Mouse (Mus musculus) cerebellum, postnatal 25 days (tissue): Measurements from ENCODE around the gene Pdcd7.

Experiments used
- DNase-seq, 2 experiments: peaks; one replicate each; pipeline ENCODE4 v3.0.0; 2021; ENCODE audit warnings: mixed read lengths in 2 of 2

Pdcd7 gene

GRCm38 (mm10) chr9:65356971-65357370 lies 11.1 kb downstream of the Pdcd7 start:
- no peak for DNase-seq

DNA sequence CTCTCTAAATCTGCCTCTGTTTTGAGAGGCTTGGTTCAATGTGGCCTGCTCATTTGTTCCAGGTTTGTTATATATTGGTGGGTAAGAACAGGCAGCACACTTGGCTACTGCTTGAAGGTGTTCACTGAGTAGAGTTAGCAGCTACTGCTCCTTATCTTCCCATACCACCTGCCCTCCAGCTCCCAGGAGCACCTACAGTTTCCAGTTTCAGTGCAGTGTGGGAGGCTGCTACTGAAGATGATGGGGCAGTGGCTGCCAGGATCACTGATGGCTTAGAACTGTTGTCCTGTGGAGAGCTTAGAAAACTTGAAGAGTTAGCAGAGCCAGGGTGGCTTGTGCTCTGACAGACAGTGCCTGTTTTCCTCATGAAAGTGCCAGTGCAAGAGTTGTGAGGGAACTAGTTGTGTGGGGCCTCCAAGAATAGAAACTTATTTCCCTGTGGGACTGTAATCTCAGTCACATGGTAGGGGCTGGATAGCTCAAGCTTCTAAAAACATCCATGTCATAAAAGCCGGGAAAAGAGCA lies 13.1 kb downstream of the Pdcd7 start:
- no peak for DNase-seq

DNA sequence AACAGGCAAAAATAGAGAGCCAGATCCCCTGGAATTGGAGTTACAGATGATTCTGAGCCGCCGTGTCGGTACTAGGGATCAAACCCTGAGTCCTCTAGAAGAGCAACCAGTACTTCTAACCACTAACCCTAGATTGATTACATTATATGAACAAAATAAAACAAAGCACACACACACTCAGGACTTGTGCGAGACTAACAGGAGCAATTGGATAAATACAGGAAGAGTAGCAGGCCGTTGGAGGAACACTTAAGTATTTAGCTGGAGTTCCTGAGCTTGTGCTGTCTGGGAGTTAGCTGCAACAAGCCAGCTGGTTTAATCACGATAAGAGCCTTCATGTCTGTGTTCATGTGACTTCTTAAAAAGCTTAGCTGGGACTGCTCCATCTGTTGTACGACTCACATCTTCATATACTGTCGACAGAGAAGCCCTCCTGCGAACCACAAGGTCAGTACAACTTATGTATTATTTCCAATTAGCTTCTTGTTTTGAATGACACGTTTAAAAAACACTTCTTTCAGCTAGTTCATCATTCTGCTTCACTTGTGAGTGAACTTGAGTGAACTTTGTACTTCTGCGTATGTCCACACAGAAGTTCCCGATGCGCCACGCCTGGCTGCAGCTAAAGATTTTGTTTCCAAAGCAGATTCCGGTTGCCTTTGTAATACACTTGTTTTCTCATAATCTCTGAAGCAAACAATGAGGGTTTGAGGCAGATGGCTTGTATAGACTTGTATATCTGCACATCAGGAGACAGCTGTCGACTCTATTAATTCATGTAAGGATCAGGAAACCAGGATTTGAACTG lies 14.9 kb downstream of the Pdcd7 start, which contains the start of gene Ubap1l:
Gene Ubap1l (plus strand): TSS at position 401 of the 808 bp plus-strand sequence.
- no peak for DNase-seq

GRCm38 (mm10) chr9:65363684-65364083 lies 17.8 kb downstream of the Pdcd7 start:
- no peak for DNase-seq

GRCm38 (mm10) chr9:65365721-65366120 lies 19.8 kb downstream of the Pdcd7 start:
- DNase-seq = no peak

DNA sequence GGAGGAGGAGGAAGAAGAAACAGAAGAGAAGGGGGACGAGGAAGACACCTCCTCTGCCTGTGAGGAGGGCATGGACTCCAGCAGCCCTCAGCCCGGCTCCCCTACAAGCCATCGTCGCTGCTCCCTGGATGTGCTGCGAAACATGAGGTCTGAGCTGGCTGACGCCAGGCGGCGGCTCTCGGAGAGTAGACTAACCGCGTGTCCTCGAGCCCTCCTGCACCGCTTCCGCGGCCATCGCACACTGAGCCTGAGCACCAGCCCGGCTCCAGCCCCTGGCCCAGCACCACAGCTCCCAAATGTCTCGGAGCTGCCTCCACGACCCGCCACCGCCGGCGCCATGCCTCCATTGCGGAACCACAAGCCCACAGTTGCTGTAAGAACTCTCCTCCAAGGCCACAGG lies 25.9 kb downstream of the Pdcd7 start:
- no peak for DNase-seq

GRCm38 (mm10) chr9:65372449-65372848 lies 26.5 kb downstream of the Pdcd7 start:
- peak in 1 of 2 experiments; percentile 51 for DNase-seq

DNA sequence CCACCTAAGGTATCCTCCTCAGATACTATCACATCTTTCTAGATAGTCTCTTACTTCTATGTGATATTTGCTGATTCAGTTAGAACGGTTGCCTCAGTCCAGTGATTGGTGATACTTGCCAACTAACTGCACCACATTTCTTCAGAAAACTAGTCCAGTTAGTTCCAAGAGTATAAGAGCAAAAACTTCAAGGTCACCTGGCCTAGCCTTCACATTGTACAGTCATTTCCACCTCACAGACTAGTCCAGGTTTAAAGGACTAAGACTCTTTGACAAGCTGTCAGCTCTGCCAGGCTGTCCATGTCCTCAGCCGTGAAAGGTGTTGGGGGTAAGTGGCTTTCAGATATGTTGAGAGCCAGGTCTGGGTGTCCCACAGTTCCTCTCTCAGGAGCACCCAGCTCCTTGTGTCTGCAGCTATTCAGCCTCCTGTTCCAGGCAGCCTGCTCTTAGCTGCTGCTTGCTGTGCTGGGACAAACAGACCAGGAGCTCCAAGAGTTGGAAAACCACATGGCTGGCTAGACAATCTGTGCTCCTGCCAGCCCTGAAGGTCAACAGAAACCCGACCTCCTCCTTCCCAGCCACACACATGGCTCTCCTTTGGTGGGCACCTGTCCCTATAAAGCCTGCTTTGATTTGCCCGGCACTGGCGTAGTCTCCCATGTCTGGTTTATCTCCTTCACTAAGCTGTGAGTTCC lies 28.7 kb downstream of the Pdcd7 start:
- no peak for DNase-seq

DNA sequence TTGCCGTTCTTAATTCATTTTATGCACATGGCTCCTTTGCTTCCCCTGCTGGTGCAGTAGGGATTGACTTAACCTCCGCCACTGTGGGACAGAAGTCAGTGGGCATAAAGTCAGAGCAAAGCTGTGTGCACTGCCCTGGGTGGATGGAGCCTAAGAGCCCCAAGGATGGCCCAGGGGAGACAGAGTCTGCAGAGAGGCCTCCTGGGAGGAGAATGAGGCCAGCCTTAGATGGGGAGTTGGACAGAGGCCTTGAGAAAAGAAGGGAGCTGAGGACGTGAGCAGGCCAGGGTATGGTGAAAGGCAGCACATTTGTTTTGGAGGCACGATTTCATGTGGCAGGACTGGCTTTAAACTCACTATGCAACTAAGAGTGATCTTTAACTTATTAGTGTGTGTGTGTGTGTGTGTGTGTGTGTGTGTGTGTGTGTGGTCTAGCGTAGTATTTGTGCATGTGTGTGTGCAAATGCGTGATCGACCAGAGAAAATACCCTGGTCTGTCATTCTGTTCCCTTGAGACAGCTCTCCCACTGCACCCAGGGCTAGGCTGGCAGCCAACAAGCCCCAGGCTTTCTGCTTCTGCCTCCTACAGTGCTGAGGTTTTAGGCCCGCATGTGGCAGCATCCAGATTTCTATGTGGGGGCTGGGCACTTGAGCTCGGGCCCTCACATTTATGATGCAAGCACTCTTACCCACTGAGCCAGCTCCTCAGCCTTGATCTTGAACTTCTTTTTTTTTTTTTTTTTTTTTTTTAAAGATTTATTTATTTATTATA lies 29.4 kb downstream of the Pdcd7 start:
- DNase-seq = no peak

GRCm38 (mm10) chr9:65381017-65381590 lies 35.2 kb downstream of the Pdcd7 start:
- no peak for DNase-seq

DNA sequence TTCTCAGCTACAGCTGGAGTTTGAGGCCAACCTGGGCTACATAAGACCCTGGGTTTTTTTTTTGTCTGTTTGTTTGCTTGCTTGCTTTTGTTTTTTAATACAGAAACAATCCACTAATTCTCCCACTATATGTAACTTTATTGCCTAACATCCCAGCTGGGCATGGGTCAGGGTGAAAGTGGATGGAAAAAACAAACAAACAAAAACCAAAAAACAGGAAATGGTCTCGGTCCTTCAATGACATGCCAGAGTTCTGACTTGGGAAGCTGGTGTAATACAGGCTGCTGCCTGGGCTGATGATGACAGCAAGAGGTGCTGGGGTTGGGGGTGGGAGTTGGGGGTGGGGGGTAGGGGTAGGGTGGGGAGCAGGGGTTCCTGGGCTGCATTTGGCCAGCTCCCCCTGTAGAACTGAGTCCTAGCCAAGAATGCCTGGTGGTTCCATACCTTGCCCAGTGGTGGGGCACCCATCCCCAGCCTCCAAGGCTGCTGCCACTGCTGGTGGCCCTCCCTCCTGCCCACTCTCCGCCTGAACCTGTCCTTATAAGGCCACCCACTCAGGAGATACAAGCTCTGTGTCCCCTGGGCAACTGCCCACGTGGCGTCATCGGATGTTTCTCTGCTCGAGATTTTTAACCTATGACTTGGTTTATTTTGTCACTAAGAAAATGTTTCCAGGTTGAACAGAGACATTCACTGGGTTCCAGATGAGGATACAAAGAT lies 36.3 kb downstream of the Pdcd7 start:
- no peak for DNase-seq

DNA sequence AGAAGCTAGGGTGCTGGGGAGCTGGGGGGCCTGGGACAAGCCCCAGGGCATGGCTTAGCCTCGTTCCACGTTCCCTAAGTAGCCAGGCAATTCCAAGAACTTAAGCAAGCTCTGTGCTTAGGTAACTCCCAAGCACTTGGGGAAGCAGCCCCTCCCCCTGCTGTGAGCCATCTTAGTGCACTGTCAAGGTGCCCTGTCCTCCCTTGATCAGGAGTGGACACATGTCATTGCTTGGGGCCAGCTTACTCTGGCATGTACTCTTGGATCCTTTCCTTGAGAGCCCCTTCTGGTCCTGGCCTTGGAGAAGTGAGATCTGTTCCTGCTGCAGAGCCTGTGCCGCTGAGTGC lies 36.8 kb downstream of the Pdcd7 start:
- DNase-seq = peak in 1 of 2 experiments; percentile 30

- peak in 1 of 2 experiments; percentile 31 for DNase-seq
Observed at GRCm38 (mm10) chr9:65384276-65384675, 38.4 kb downstream of the Pdcd7 start.

DNA sequence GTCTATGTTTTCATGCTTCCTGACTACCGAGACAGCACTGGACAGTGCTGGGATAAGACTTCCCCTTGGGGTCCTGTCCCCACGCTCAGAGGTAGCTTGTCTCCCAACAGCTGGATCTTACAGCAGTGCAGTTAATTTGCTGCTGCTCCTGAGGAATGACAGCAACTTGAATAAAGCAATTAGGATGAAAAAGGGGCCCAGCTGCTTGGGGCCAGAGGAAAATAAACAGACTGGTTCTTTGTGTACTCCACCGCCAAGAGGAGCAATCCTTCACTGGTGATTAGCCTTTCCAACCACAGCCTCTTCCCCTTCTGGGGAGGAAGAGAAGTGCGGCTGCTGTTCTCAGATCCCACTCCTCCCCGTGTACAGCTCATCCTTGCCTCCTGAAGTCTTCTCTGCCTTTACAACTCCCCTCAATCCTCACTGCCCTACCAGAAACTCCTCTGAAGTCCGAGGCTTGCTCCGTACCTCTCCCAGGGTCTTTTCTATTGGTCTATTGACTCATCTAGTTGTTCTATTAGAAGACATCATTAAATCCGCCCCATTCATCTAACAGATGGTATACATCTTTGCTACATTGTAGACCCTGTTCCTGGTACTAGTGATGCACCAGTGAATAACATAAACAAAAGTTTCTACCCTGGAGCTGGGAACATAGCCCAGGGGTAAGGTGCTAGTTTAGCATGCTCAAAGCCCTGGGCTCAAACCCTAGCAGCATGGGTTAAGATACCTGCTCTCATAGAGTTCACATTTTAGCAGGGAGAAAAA lies 40.7 kb downstream of the Pdcd7 start:
- no peak for DNase-seq

GRCm38 (mm10) chr9:65390752-65391612 lies 45.1 kb downstream of the Pdcd7 start:
- DNase-seq = no peak

DNA sequence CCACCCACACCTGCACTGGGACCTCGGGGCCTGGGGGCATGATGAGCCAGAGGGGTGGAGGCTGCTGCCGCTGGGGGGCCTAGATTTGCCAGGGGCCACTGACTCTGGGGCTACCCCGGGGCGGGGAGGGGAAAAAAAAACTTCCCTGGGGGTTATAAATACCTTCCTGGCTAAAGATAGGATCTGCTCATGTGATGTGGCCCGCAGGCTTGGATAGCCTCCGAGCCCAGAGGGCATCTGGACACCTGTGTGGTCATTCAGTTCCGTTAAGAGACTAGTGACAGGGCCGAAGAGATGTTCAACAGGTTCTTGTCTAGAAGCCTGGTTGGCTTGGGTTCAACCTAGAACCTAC lies 45.7 kb downstream of the Pdcd7 start, which contains the start of gene Kbtbd13:
Gene Kbtbd13 (minus strand): TSS at position 40 of the 352 bp plus-strand sequence.
- no peak for DNase-seq

DNA sequence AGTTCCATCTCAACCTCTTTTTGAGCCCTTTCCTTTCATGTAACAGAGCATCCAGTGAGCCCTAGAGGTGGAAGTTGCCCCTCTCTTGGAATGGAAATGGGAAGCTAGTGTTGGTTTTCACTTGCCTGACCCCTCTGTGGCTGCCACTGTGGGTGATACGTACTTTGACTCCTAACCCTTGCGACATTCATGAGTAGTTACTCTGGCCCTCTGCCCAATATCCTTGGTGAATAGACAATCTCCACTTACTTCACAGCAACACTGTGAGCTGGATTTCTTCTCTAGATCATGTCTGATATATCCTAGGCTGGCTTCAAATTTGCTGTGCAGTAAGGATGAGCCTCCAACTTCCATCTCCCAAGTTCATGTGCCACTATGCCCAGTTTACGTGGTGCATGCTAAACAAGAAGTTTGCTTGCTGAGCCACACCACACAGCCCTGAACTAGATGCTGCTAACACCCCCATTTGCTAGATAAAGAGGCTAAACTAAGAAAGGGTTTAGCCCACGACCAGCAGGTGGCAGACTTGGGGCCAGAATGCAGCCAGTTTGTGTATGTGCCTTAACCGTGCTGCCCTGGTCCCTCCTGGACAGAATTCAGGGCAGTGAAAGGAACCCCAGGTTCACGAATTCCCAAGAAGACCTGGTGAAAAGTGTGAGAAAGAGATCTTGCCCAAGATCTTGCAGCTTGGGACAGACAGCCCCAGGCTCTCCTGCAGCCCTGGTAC lies 46.9 kb downstream of the Pdcd7 start:
- peak; percentile 63 to 81 for DNase-seq

- no peak for DNase-seq
Observed at GRCm38 (mm10) chr9:65393606-65394005, 47.7 kb downstream of the Pdcd7 start.

- DNase-seq = no peak
Observed at GRCm38 (mm10) chr9:65394360-65394759, 48.5 kb downstream of the Pdcd7 start.

DNA sequence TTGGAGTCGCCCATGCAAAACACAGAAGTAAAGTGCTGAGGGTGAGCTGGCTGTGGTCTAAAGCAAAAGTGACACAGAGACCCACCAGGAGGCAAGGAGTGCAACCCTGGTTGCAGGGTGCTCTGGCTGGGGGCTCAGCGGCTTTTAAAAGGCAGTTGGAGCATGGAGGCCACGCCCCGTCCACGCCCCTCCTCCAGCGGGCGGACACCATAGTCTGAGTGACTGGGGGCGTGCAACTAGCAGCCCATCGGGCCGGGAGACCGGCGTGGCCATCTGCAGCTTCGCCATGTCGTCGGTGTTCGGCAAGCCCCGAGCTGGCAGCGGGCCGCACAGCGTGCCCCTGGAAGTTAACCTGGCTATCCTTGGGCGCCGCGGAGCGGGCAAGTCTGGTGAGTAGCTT lies 52.4 kb downstream of the Pdcd7 start, which contains the start of gene Rasl12:
Gene Rasl12 (plus strand): TSS at position 228 of the 400 bp plus-strand sequence.
- DNase-seq = peak; percentile 52 to 69
